Comparison of ENCODE assay signal across 17 mouse cellular contexts in genomic region chr3:152872596-152872995, GRCm38 (mm10).
DNase-seq lines count a peak whose midpoint lies in the region; ATAC-seq and TF ChIP-seq lines count a peak whose summit lies in the region.
"Had no signal": no experiment of that assay in that cellular context is flagged by ENCODE, and none has a peak within 500 bp of the region (broad histone marks: within the 10 kb centered on the region; RNA-seq: fewer than 3 reads in every experiment).

No protein-coding gene starts in this region.

- ATAC-seq in forebrain, embryonic 12.5 days (ENCODE audit: low FRiP score) = peak; percentile 42
- ATAC-seq in hindbrain, embryonic 14.5 days (ENCODE audit: low FRiP score) = 0 out of 2 replicates have a peak, but pooled peaks have one; percentile 18
- ATAC-seq in midbrain, postnatal 0 days (ENCODE audit: low FRiP score) = no peak
- ATAC-seq: liver, postnatal 0 days had no signal

- H3K36me3 ChIP-seq in forebrain, embryonic 12.5 days (replicated peaks) = no peaks in the 10 kb centered on the region
- no peaks in the 10 kb centered on the region for H3K36me3 ChIP-seq in forebrain, embryonic 10.5 days (replicated peaks)
- H3K36me3 ChIP-seq in hindbrain, embryonic 14.5 days (replicated peaks; ENCODE audit: control insufficient read depth, insufficient read depth) = no peaks in the 10 kb centered on the region
- no peaks in the 10 kb centered on the region for H3K36me3 ChIP-seq in midbrain, postnatal 0 days (ENCODE audit: insufficient read depth, low read length)
- H3K36me3 ChIP-seq: heart, embryonic 10.5 days had no signal

- no peak for TF ChIP-seq CTCF in midbrain, postnatal 0 days (IDR thresholded peaks at IDR 0.05)

- H3K9me3 ChIP-seq in forebrain, embryonic 12.5 days = no peaks in the 10 kb centered on the region
- H3K9me3 ChIP-seq in forebrain, embryonic 10.5 days = no peaks in the 10 kb centered on the region
- no peaks in the 10 kb centered on the region for H3K9me3 ChIP-seq in hindbrain, embryonic 14.5 days (ENCODE audit: control insufficient read depth, low read length)
- H3K9me3 ChIP-seq in midbrain, postnatal 0 days (ENCODE audit: low read length) = no peaks in the 10 kb centered on the region
- H3K9me3 ChIP-seq: heart, embryonic 10.5 days had no signal

- DNase-seq in forebrain, embryonic 10.5 days (ENCODE audit: extremely low spot score, low spot score) = no peak
- DNase-seq in MN1 (ENCODE audit: low spot score) = peak; percentile 77
- DNase-seq in hindbrain, embryonic 14.5 days (ENCODE audit: low spot score) = no peak
- DNase-seq in midbrain, postnatal 0 days (ENCODE audit: low spot score) = peak; percentile 55
- DNase-seq in thymus, postnatal 10 days (ENCODE audit: low spot score in 2 of 2) = no peak
- DNase-seq in adrenal gland, postnatal 14 days = no peak
- DNase-seq in spleen, postnatal 10 days (ENCODE audit: low spot score in 2 of 2) = no peak
- DNase-seq: adrenal gland, postnatal 36 days; cerebellum, postnatal 36 days; heart, postnatal 36 days; kidney, adult 18-20 months; kidney, postnatal 36 days; layer of hippocampus, postnatal 36 days; liver, postnatal 0 days had no signal

- H3K4me1 ChIP-seq in forebrain, embryonic 12.5 days = peaks cover 15% of the 10 kb centered on the region; the same call in 1 of the 2 replicates
- H3K4me1 ChIP-seq in forebrain, embryonic 10.5 days = peaks cover 11% of the 10 kb centered on the region
- peaks cover 28% of the 10 kb centered on the region for H3K4me1 ChIP-seq in hindbrain, embryonic 14.5 days (replicated peaks; ENCODE audit: control insufficient read depth, insufficient read depth, low read length)
- 0 out of 2 replicates have a peak, but pooled peaks cover 10% of the 10 kb centered on the region for H3K4me1 ChIP-seq in midbrain, postnatal 0 days (ENCODE audit: insufficient read depth, low read length)
- H3K4me1 ChIP-seq: heart, embryonic 10.5 days had no signal

- 53% methylated on average over 6 of the region's 6 CpGs for WGBS in forebrain, embryonic 12.5 days
- 77% methylated on average over 6 of the region's 6 CpGs for WGBS in forebrain, embryonic 10.5 days
- 21% methylated on average over 6 of the region's 6 CpGs for WGBS in hindbrain, embryonic 14.5 days
- 30% methylated on average over 6 of the region's 6 CpGs for WGBS in midbrain, postnatal 0 days

- H3K27ac ChIP-seq in forebrain, embryonic 12.5 days = no peak overlapping the region
- H3K27ac ChIP-seq in forebrain, embryonic 10.5 days = no peak overlapping the region
- no peak overlapping the region for H3K27ac ChIP-seq in hindbrain, embryonic 14.5 days
- no peak overlapping the region for H3K27ac ChIP-seq in midbrain, postnatal 0 days (ENCODE audit: low read depth, low read length)
- H3K27ac ChIP-seq: heart, embryonic 10.5 days; macrophage had no signal

- no peak overlapping the region for H3K4me2 ChIP-seq in forebrain, embryonic 12.5 days
- no peak overlapping the region for H3K4me2 ChIP-seq in hindbrain, embryonic 14.5 days (replicated peaks)
- no peak overlapping the region for H3K4me2 ChIP-seq in midbrain, postnatal 0 days (ENCODE audit: low read depth, low read length, poor library complexity, severe bottlenecking)

- no peaks in the 10 kb centered on the region for H3K27me3 ChIP-seq in forebrain, embryonic 12.5 days
- H3K27me3 ChIP-seq in forebrain, embryonic 10.5 days (ENCODE audit: poor library complexity, severe bottlenecking) = no peaks in the 10 kb centered on the region
- H3K27me3 ChIP-seq in hindbrain, embryonic 14.5 days (ENCODE audit: control insufficient read depth, insufficient read depth, low read length) = no peaks in the 10 kb centered on the region
- no peaks in the 10 kb centered on the region for H3K27me3 ChIP-seq in midbrain, postnatal 0 days (ENCODE audit: insufficient read depth, low read length)

- H3K4me3 ChIP-seq in forebrain, embryonic 12.5 days (replicated peaks) = no peak overlapping the region
- H3K4me3 ChIP-seq in forebrain, embryonic 10.5 days = no peak overlapping the region
- no peak overlapping the region for H3K4me3 ChIP-seq in hindbrain, embryonic 14.5 days (replicated peaks; ENCODE audit: low read length)
- no peak overlapping the region for H3K4me3 ChIP-seq in midbrain, postnatal 0 days (ENCODE audit: low read depth, low read length)
- H3K4me3 ChIP-seq: heart, embryonic 10.5 days had no signal

- H3K9ac ChIP-seq in forebrain, embryonic 12.5 days = no peak overlapping the region
- H3K9ac ChIP-seq in hindbrain, embryonic 14.5 days = no peak overlapping the region
- H3K9ac ChIP-seq in midbrain, postnatal 0 days (replicated peaks; ENCODE audit: low read length, poor library complexity, severe bottlenecking) = no peak overlapping the region
- H3K9ac ChIP-seq: liver, postnatal 0 days had no signal

Comparison
In these comparisons a context has a peak if more than half of its experiments do, and no peak if none do; other contexts are left out.
1. DNase-seq: peak in MN1 (single experiment) and midbrain, postnatal 0 days (single experiment); none in forebrain, embryonic 10.5 days (single experiment), hindbrain, embryonic 14.5 days (single experiment), thymus, postnatal 10 days (0 of 2), adrenal gland, postnatal 14 days (single experiment) and spleen, postnatal 10 days (0 of 2).